Mouse (Mus musculus) heart, adult 2 months (tissue): ENCODE measurements around the gene Cmya5.

ENCODE experiments used
- CTCF ChIP-seq: fragments of 200-600 bp; IDR thresholded peaks from 2 replicates; pipeline ENCODE4 v1.8.1; 2022; ENCODE audit warnings: antibody characterized with exemption, mild to moderate bottlenecking, moderate library complexity
- POLR2A ChIP-seq: fragments of 200-500 bp; IDR thresholded peaks from 2 replicates; pipeline ENCODE4 v1.6.1; 2011; ENCODE audit warnings: mild to moderate bottlenecking, low read depth, low read length, control low read depth; ENCODE audit not compliant: insufficient read depth

GRCm38 (mm10) chr13:93051483-93051882 is 93.0 kb downstream of the Cmya5 start:
- TF ChIP-seq CTCF: no peak
- no peak for TF ChIP-seq POLR2A
